Mouse (Mus musculus): Measurements from ENCODE around the gene Hnrnph2. TPM values are rescaled to one million over a fixed set of nuclear protein-coding genes. Genes with fewer than 3 reads are reported as not detected.

Gene Hnrnph2
- polyA plus RNA-seq, 1 experiment from 2014 or later, result 109 TPM

DNA sequence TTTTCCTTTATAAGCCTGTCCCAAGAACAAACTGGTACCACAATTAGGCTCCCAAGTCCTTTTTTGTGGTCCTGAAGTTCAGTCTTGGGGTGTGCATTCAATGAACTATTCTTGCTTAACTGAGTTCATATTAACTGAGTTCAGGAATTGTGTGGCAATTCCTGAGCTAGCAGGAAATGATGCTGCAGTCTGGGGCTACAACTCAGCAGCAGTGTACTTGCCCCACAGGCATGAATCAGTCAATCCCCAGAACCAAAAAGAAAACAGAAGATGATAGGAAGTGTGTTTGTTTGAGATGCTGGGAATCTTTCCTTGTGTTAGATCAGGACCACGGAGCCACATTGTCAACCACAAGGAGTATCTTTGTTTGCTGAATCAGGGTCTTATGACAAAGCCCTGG lies 51.1 kb downstream of the Hnrnph2 start:
- Histone ChIP-seq H3K27me3 (replicated peaks; ENCODE audit: control insufficient read depth, insufficient read depth, low read length) (no peaks in the 10 kb centered on the region), H3K9me3 (replicated peaks; ENCODE audit: control insufficient read depth, low read length) (no peaks in the 10 kb centered on the region), H3K4me2 (ENCODE audit: low read length) (no peak overlapping the region), H3K36me3 (ENCODE audit: control insufficient read depth, insufficient read depth, low read length) (no peaks in the 10 kb centered on the region), H3K4me1 (ENCODE audit: control insufficient read depth, insufficient read depth, low read length) (no peaks in the 10 kb centered on the region), H3K4me3 (ENCODE audit: low read depth, low read length) (no peak overlapping the region), H3K27ac (ENCODE audit: low read depth, low read length) (no peak overlapping the region), H3K9ac (ENCODE audit: low read length) (no peak overlapping the region)
- DNase-seq (ENCODE audit: low spot score) (no peak), ATAC-seq (no peak)
- 61% methylated on average over 1 of the region's 1 CpGs for WGBS

Other genes starting within 250 kb of the Hnrnph2 start
- 12.8 and 16.6 TPM in 2 replicates for gene Drp2, start 196.6 kb upstream of the Hnrnph2 start, polyA plus RNA-seq (2014; fragmentation: Nextera tagmentation; extraction: Ambion mirVana)
- gene Taf7l, start 124.7 kb upstream of the Hnrnph2 start, polyA plus RNA-seq (2014; fragmentation: Nextera tagmentation; extraction: Ambion mirVana), result 0.09 TPM in 1 of 2 replicates, not detected in the other
- gene Timm8a1, start 59.3 kb upstream of the Hnrnph2 start, polyA plus RNA-seq (2014; fragmentation: Nextera tagmentation; extraction: Ambion mirVana), result 53.8 and 55.2 TPM in 2 replicates
- 0.28 and 0.31 TPM in 2 replicates for gene Btk, start 17.6 kb upstream of the Hnrnph2 start, polyA plus RNA-seq (2014; fragmentation: Nextera tagmentation; extraction: Ambion mirVana)
- 236 and 310 TPM in 2 replicates for gene Rpl36a, start 15.5 kb upstream of the Hnrnph2 start, polyA plus RNA-seq (2014; fragmentation: Nextera tagmentation; extraction: Ambion mirVana)
- 2.3 and 3.0 TPM in 2 replicates for gene Gla, start 54 bp upstream of the Hnrnph2 start, polyA plus RNA-seq (2014; fragmentation: Nextera tagmentation; extraction: Ambion mirVana)
- gene Armcx4, start 85.3 kb downstream of the Hnrnph2 start, polyA plus RNA-seq (2014; fragmentation: Nextera tagmentation; extraction: Ambion mirVana), result 6.0 and 6.2 TPM in 2 replicates
- gene Armcx1, start 116.8 kb downstream of the Hnrnph2 start, polyA plus RNA-seq (2014; fragmentation: Nextera tagmentation; extraction: Ambion mirVana), result 37.0 and 53.3 TPM in 2 replicates
- gene Armcx6, start 150.2 kb downstream of the Hnrnph2 start, polyA plus RNA-seq (2014; fragmentation: Nextera tagmentation; extraction: Ambion mirVana), result 25.7 and 28.9 TPM in 2 replicates
- gene Armcx3, start 155.4 kb downstream of the Hnrnph2 start, polyA plus RNA-seq (2014; fragmentation: Nextera tagmentation; extraction: Ambion mirVana), result 70.3 and 79.9 TPM in 2 replicates
- 72.1 and 73.4 TPM in 2 replicates for gene Armcx2, start 208.0 kb downstream of the Hnrnph2 start, polyA plus RNA-seq (2014; fragmentation: Nextera tagmentation; extraction: Ambion mirVana)

All from forebrain, embryonic 14.5 days (tissue).